Mouse (Mus musculus) heart, embryonic 11.5 days (tissue): ENCODE data around the gene Tmem120a. TPM values are rescaled to one million over a fixed set of nuclear protein-coding genes. Genes with fewer than 3 reads are reported as not detected.
A peak's percentile ranks its signal among the peaks of the same experiment; 100 is the strongest.

Experiments
- ATAC-seq: fragments of 200-750 bp; cut with Nextera tagmentation; replicated peaks from 2 replicates; pipeline ENCODE4 v1.8.0; 2017; ENCODE audit warnings: moderate library complexity; ENCODE audit not compliant: insufficient number of reproducible peaks, low FRiP score, low TSS enrichment
- H3K27ac ChIP-seq: fragments of 300-500 bp; sonication (generic); 2 replicates; pipeline ENCODE4 v1.5.1; 2014; ENCODE audit warnings: mild to moderate bottlenecking, low read depth, low read length
- H3K27me3 ChIP-seq: fragments of 300-500 bp; sonication (generic); 2 replicates; pipeline ENCODE4 v1.6.1; 2014; ENCODE audit warnings: mild to moderate bottlenecking, low read length, mixed read lengths; ENCODE audit not compliant: control insufficient read depth, insufficient read depth
- H3K36me3 ChIP-seq: fragments of 300-500 bp; sonication (generic); 2 replicates; pipeline ENCODE4 v1.6.1; 2014; ENCODE audit warnings: mild to moderate bottlenecking, low read length, moderate library complexity, mixed read lengths; ENCODE audit not compliant: control insufficient read depth, insufficient read depth
- H3K4me1 ChIP-seq: fragments of 300-500 bp; sonication (generic); 2 replicates; pipeline ENCODE4 v1.6.1; 2014; ENCODE audit warnings: low read length; ENCODE audit not compliant: control insufficient read depth, insufficient read depth
- H3K4me2 ChIP-seq: fragments of 300-500 bp; sonication (generic); 2 replicates; pipeline ENCODE4 v1.6.1; 2014; ENCODE audit warnings: mild to moderate bottlenecking, moderate library complexity
- H3K4me3 ChIP-seq: fragments of 300-500 bp; sonication (generic); 2 replicates; pipeline ENCODE4 v1.5.1; 2014; ENCODE audit warnings: low read depth, low read length
- H3K9ac ChIP-seq: fragments of 300-500 bp; sonication (generic); 2 replicates; pipeline ENCODE4 v1.6.1; 2014; ENCODE audit warnings: mild to moderate bottlenecking, low read depth, low read length, moderate library complexity
- H3K9me3 ChIP-seq: fragments of 300-500 bp; sonication (generic); replicated peaks from 2 replicates; pipeline ENCODE4 v1.6.1; 2016; ENCODE audit warnings: low read length; ENCODE audit not compliant: control insufficient read depth
- WGBS: fragments of 180-500 bp; shearing (Covaris S2); extraction: QIAGEN DNeasy Blood & Tissue Kit; methylation state at CpG from one replicate; pipeline ENCODE4 v1.1.7; 2014; ENCODE audit not compliant: insufficient replicate concordance; 5-methylcytosine and 5-hydroxymethylcytosine counted together
- polyA plus RNA-seq: library from polyadenylated mRNA; unstranded; fragments of >200 nt; fragmentation: Nextera tagmentation; extraction: Ambion mirVana; gene quantifications from 2 replicates; pipeline ENCODE4 v1.2.1, GENCODE M21; 2014

The Tmem120a gene
- polyA plus RNA-seq, 1 experiment from 2014 or later = 34.7 TPM

DNA sequence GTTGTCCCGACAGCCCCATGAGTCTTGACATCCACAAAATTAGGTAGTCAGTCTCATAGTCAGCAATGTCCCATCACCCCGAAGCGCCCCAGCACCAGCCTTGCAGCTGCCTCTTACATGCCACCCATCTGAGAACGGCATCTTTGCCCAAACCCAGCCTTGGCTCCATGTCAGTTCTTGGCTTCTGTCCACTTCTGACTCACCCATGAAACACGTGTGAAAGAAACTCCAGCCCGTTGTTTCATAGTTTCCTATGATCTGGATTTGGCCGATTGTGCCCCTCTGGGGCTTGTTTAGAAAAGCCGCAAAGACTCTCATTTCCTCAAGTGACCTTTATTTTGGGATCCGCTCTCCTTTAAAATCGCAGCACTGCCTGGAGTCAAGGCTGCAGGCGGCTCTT, 22.1 kb downstream of the Tmem120a start:
- no peaks in the 10 kb centered on the region for H3K27me3 ChIP-seq
- no peaks in the 10 kb centered on the region for H3K9me3 ChIP-seq
- ATAC-seq = no peak
- H3K9ac ChIP-seq = no peak overlapping the region
- H3K36me3 ChIP-seq = no peaks in the 10 kb centered on the region
- no peak overlapping the region for H3K4me3 ChIP-seq
- no peak overlapping the region for H3K4me2 ChIP-seq
- H3K4me1 ChIP-seq = peaks cover 35% of the 10 kb centered on the region
- H3K27ac ChIP-seq = no peak overlapping the region
- 73% methylated on average over 11 of the region's 11 CpGs for WGBS

GRCm38 (mm10) chr5:135721076-135721475, 23.2 kb downstream of the Tmem120a start:
- H3K9ac ChIP-seq = no peak overlapping the region
- H3K27me3 ChIP-seq = no peaks in the 10 kb centered on the region
- H3K4me2 ChIP-seq = no peak overlapping the region
- ATAC-seq = no peak
- H3K27ac ChIP-seq = no peak overlapping the region
- H3K4me1 ChIP-seq = peaks cover 27% of the 10 kb centered on the region
- no peaks in the 10 kb centered on the region for H3K36me3 ChIP-seq
- WGBS = 87% methylated on average over 8 of the region's 8 CpGs
- no peak overlapping the region for H3K4me3 ChIP-seq
- H3K9me3 ChIP-seq = no peaks in the 10 kb centered on the region

DNA sequence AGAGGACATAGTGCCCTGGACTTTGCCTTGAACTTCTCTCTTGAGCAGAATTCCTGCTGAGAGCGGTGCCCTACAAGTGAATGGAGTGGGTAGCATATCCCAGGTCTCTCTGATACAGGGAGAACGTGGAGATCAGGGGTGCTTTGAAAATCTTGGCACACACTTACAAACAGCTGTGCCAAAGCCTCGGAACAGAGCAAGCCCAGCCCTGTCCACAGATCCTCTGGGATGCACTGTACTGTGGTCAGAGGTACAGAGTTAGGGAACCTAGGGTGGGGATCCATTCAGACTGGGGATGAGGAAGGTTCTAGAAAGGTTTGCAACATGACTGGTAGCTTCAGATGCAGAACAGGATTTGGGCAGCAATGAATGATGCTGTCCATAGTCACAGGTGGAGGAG, 24.1 kb downstream of the Tmem120a start:
- ATAC-seq = no peak
- Histone ChIP-seq H3K36me3 (no peaks in the 10 kb centered on the region), H3K4me2 (no peak overlapping the region), H3K9me3 (no peaks in the 10 kb centered on the region), H3K27ac (no peak overlapping the region), H3K4me1 (peaks cover 17% of the 10 kb centered on the region), H3K4me3 (no peak overlapping the region), H3K27me3 (no peaks in the 10 kb centered on the region), H3K9ac (no peak overlapping the region)
- 78% methylated on average over 3 of the region's 3 CpGs for WGBS

DNA sequence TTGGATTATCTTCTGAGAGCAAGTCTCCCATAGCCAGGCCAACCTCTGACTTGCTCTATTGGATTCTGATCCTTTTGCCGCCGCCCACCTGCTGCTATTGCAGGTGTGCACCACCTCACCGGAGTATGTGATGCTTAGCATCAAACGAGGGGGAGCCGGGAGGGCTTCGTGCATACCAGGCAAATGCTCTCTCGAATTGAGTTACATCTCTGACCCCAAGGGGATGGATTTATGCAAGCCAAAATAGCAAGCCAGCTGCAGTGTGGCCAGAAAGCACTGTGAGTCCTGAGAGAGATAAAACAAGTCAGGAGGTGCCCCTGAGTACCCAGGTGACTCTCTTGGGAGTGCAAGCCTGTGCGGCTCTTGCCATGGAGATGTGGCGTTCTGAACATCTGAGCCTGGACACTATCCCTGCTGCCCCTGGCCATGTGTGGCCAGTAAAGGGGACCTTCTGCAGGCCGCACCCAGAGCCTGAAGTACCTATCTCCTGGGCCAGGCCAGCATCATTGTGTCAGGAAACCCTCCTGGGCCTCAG, 24.6 kb downstream of the Tmem120a start:
- H3K27ac ChIP-seq = no peak overlapping the region
- peaks cover 12% of the 10 kb centered on the region for H3K4me1 ChIP-seq
- no peaks in the 10 kb centered on the region for H3K27me3 ChIP-seq
- no peak overlapping the region for H3K9ac ChIP-seq
- H3K36me3 ChIP-seq = no peaks in the 10 kb centered on the region
- no peaks in the 10 kb centered on the region for H3K9me3 ChIP-seq
- no peak for ATAC-seq
- H3K4me2 ChIP-seq = no peak overlapping the region
- H3K4me3 ChIP-seq = no peak overlapping the region
- WGBS = 84% methylated on average over 10 of the region's 10 CpGs

DNA sequence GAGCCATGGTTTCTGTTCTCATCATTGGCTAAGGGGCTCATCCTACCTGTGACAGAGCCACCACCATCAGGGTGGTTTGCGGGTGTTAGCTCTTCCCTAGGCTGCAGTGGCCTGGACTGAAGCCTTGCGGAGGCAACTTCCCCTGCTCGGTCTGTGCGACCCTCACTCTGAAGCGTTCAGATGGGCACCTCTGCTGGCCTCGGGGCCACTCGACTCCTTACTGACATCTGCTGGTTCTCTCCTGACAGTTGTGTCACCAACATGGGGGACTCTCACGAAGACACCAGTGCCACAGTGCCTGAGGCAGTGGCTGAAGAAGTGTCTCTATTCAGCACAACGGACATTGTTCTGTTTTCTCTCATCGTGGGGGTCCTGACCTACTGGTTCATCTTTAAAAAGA, 28.6 kb downstream of the Tmem120a start:
- Histone ChIP-seq H3K27me3 (no peaks in the 10 kb centered on the region), H3K9me3 (no peaks in the 10 kb centered on the region), H3K9ac (no peak overlapping the region), H3K4me3 (no peak overlapping the region), H3K36me3 (no peaks in the 10 kb centered on the region), H3K4me1 (peaks cover 28% of the 10 kb centered on the region), H3K4me2 (no peak overlapping the region), H3K27ac (no peak overlapping the region)
- ATAC-seq = no peak
- 56% methylated on average over 10 of the region's 10 CpGs for WGBS

- WGBS = 53% methylated on average over 16 of the region's 16 CpGs
- no peak overlapping the region for H3K9ac ChIP-seq
- no peaks in the 10 kb centered on the region for H3K27me3 ChIP-seq
- no peak overlapping the region for H3K4me3 ChIP-seq
- peaks cover 29% of the 10 kb centered on the region for H3K4me1 ChIP-seq
- H3K4me2 ChIP-seq = peak overlapping the region; percentile 25
- peaks cover 7% of the 10 kb centered on the region for H3K36me3 ChIP-seq
- H3K9me3 ChIP-seq = no peaks in the 10 kb centered on the region
- H3K27ac ChIP-seq = peak overlapping the region; percentile 42
- ATAC-seq = peak; percentile 47
These were observed 30.6 kb downstream of the Tmem120a start for GRCm38 (mm10) chr5:135713441-135714218.

GRCm38 (mm10) chr5:135712803-135713202, 31.4 kb downstream of the Tmem120a start:
- Histone ChIP-seq H3K9ac (no peak overlapping the region), H3K4me2 (no peak overlapping the region; the same call in 1 of the 2 replicates), H3K9me3 (no peaks in the 10 kb centered on the region), H3K4me3 (no peak overlapping the region), H3K27me3 (no peaks in the 10 kb centered on the region), H3K27ac (peak overlapping the region; percentile 42; the same call in 1 of the 2 replicates), H3K36me3 (peaks cover 7% of the 10 kb centered on the region), H3K4me1 (peaks cover 29% of the 10 kb centered on the region)
- ATAC-seq = no peak
- 31% methylated on average over 4 of the region's 4 CpGs for WGBS

GRCm38 (mm10) chr5:135711582-135712355, 32.5 kb downstream of the Tmem120a start:
- 83% methylated on average over 13 of the region's 13 CpGs for WGBS
- H3K4me3 ChIP-seq = no peak overlapping the region
- peaks cover 9% of the 10 kb centered on the region for H3K36me3 ChIP-seq
- no peak for ATAC-seq
- no peaks in the 10 kb centered on the region for H3K27me3 ChIP-seq
- 0 out of 2 replicates have a peak overlapping the region, but pooled peaks have one; percentile 42 for H3K27ac ChIP-seq
- H3K4me2 ChIP-seq = no peak overlapping the region
- no peak overlapping the region for H3K9ac ChIP-seq
- no peaks in the 10 kb centered on the region for H3K9me3 ChIP-seq
- peaks cover 29% of the 10 kb centered on the region for H3K4me1 ChIP-seq
